Mouse (Mus musculus) gastrocnemius, adult 18-20 months (tissue): ENCODE measurements around the gene Epsti1. TPM values are rescaled to one million over a fixed set of nuclear protein-coding genes. Genes with fewer than 3 reads are reported as not detected.

ENCODE experiments used
- DNase-seq: peaks from one replicate; pipeline ENCODE4 v3.0.0; 2021; ENCODE audit warnings: low spot score
- total RNA-seq, 2 experiments: library from RNA; stranded (reverse); gene quantifications; 2 replicates each; pipeline ENCODE4 v1.2.3; 2021

The Epsti1 gene
- total RNA-seq, 2 experiments from 2014 or later: 0.16 to 0.26 TPM

- no peak for DNase-seq
Observed at GRCm38 (mm10) chr14:78015540-78016321, 111.7 kb downstream of the Epsti1 start.

DNA sequence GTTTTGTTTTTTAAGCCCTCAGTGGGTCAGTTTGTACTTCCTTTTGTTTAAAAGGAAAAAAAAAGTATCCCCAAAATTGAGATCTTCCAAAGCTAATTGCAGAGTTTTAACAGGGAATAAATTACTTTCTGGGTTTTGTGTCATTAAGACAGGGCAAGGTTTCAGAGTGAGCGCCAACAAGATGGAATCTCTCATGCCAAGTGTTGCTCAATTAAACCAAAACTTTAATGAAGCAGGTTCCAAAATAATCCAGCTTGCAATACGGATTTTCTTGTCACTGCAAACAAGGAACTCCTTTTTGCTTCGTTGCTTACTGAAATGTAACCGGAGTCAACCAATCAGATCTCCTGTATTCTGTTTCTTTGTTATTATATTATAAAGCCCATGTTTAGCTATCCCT lies 112.4 kb downstream of the Epsti1 start:
- DNase-seq: no peak

GRCm38 (mm10) chr14:78019935-78020334 lies 115.9 kb downstream of the Epsti1 start:
- no peak for DNase-seq

- no peak for DNase-seq
Observed at GRCm38 (mm10) chr14:78038876-78039275, 134.8 kb downstream of the Epsti1 start.

- no peak for DNase-seq
Observed at GRCm38 (mm10) chr14:78040643-78041042, 136.6 kb downstream of the Epsti1 start.

GRCm38 (mm10) chr14:78041886-78042526 lies 138.0 kb downstream of the Epsti1 start:
- peak; percentile 22 for DNase-seq

GRCm38 (mm10) chr14:78043079-78043478 lies 139.0 kb downstream of the Epsti1 start:
- no peak for DNase-seq

DNA sequence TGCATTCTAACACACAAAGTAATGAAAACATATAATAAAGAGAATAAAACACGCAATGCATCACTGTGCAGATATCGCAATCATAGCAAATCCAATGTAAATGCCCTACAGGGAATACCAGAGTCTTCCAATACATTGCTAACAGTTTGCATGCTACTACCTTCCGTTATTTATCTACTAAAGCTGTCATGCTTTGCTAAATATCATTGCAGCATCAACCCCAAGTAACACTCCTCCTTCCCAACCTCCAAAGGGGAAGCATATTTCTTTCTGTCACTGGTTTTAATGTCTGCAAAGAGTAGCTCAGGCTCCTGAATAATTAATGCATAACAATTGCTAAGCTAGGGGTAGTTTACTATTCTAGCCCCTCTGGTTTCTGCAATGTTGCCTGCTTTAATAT lies 144.2 kb downstream of the Epsti1 start:
- DNase-seq: no peak

DNA sequence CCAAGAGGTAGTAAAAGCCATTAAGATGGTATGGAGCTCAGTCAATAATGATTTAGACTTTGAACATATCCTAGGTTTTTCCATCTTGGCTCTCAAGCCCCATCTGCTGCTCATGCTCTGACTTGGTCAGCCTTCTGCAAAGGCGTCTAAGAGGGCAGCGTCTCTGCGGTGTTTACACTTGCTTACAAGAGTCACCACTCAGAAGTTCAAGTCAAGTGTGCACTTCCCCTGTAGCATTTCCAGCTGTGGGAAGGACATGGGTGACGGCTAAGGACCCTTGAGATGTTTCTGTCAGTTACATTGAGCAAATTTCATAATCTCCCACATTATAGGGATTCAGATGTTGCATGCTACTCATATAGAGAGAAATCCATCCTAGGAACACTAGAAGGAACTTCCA lies 144.6 kb downstream of the Epsti1 start:
- no peak for DNase-seq

Other genes starting within 250 kb of the Epsti1 start
- gene Dnajc15, start 29.1 kb upstream of the Epsti1 start, total RNA-seq: 100 to 1,000 TPM; 126 to 141 TPM
- not detected for gene Fam216b, start 184.8 kb downstream of the Epsti1 start, total RNA-seq